Mouse (Mus musculus): ENCODE measurements around the gene Ttf1. TPM values are rescaled to one million over a fixed set of nuclear protein-coding genes. Genes with fewer than 3 reads are reported as not detected.
A peak's percentile ranks its signal among the peaks of the same experiment; 100 is the strongest.
"Not testable (repeated sequence)": the region's sequence is repeated elsewhere in the genome, so short reads cannot be mapped to it uniquely, and the experiment has no call there.

Gene Ttf1
- polyA plus RNA-seq, 1 experiment, result 18.1 TPM

DNA sequence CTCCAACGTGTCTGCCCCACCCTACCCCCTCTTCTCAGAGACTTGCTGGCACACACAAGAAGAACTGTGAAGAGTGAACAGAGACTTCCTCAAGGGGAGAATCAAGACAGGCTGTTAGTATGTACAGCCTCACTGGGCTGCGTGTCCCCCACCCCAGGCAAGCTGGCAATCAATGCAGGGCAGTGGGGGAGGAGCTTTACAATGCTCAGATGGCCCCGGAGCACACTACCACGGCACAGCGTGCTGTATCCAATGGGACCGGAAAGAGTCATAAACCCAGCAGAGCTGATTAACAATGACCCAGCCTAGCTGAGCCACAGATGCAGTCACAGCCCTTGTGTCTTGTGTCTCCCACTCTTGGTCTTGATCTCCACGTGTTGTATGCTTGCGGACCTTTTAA is 38.7 kb downstream of the Ttf1 start:
- TF ChIP-seq CTCF (IDR thresholded peaks at IDR 0.05; ENCODE audit: control insufficient read depth, insufficient read depth, low read length) (no peak), POLR2A (IDR thresholded peaks at IDR 0.05; ENCODE audit: borderline replicate concordance, control insufficient read depth, low read depth, low read length) (no peak)
- WGBS, result 71% methylated on average over 8 of the region's 8 CpGs
- no peaks in the 10 kb centered on the region for H3K4me1 ChIP-seq (ENCODE audit: control insufficient read depth, insufficient read depth, low read length)
- no peak overlapping the region for H3K4me3 ChIP-seq (replicated peaks; ENCODE audit: control insufficient read depth, low read depth, low read length)
- no peak overlapping the region for H3K27ac ChIP-seq (ENCODE audit: control insufficient read depth, insufficient read depth, low read depth, low read length, poor library complexity)

DNA sequence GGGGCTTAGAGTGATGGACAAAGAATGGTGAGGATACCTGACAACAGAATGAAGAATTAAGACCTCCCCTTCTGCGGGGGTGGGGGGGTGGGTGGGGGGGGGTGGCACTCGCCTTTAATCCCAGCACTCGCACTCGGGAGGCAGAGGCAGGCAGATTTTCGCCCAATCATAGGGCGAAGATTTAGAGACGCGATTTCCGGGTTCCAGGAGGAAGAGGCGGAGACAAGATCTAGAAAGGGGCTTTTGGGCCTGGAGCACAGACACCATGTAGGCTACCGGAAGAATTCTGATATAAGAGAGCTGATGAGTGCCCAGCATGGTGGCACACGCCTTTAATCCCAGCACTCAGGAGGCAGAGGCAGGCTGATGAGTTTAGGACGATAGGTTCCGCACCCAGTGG is 39.6 kb downstream of the Ttf1 start:
- no peak for TF ChIP-seq POLR2A (IDR thresholded peaks at IDR 0.05; ENCODE audit: borderline replicate concordance, control insufficient read depth, low read depth, low read length)
- TF ChIP-seq CTCF (IDR thresholded peaks at IDR 0.05; ENCODE audit: control insufficient read depth, insufficient read depth, low read length), result no peak
- no peak overlapping the region for H3K27ac ChIP-seq (ENCODE audit: control insufficient read depth, insufficient read depth, low read depth, low read length, poor library complexity)
- no peak overlapping the region for H3K4me3 ChIP-seq (replicated peaks; ENCODE audit: control insufficient read depth, low read depth, low read length)
- no peaks in the 10 kb centered on the region for H3K4me1 ChIP-seq (ENCODE audit: control insufficient read depth, insufficient read depth, low read length)
- 86% methylated on average over 14 of the region's 14 CpGs for WGBS

DNA sequence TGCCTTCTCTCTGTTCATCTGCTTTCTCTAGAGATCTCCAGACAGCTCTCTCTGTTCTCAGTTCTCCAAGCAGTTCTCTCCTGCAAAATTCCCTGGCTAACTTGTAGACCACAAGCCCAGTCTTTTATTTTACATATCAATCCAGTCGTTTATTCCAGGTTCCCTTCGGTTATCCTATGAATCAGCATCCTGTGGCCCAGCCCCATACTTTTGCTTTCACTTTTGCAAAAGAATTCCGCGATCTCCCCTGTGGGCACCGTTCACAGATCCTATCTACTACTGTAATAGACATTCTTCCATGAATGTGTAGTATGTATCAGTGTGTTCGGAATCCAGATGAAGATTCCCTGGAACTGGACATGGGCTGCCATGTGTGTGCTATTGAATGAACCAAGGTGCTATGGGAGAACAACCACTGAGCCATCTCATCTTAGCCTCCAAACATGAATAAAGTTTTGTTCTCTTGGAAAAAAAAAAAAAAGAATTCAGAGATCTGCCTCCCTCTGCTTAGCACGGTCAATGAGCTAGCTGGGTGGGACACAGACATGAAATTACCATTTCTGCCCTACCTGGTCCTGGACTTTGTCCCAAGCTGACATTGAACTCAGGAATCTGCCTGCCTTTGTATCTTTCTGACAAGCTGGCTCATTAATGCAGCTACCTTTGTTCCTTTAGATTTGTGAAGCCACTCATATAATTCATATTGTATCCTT is 40.9 kb downstream of the Ttf1 start:
- Histone ChIP-seq H3K27ac (ENCODE audit: control insufficient read depth, insufficient read depth, low read depth, low read length, poor library complexity) (peak overlapping the region; percentile 20; the same call in 1 of the 2 replicates), H3K4me3 (replicated peaks; ENCODE audit: control insufficient read depth, low read depth, low read length) (peak overlapping the region; percentile 57), H3K4me1 (ENCODE audit: control insufficient read depth, insufficient read depth, low read length) (no peaks in the 10 kb centered on the region)
- TF ChIP-seq CTCF (IDR thresholded peaks at IDR 0.05; ENCODE audit: control insufficient read depth, insufficient read depth, low read length) (no peak), POLR2A (IDR thresholded peaks at IDR 0.05; ENCODE audit: borderline replicate concordance, control insufficient read depth, low read depth, low read length) (no peak)
- 27% methylated on average over 7 of the region's 7 CpGs for WGBS

DNA sequence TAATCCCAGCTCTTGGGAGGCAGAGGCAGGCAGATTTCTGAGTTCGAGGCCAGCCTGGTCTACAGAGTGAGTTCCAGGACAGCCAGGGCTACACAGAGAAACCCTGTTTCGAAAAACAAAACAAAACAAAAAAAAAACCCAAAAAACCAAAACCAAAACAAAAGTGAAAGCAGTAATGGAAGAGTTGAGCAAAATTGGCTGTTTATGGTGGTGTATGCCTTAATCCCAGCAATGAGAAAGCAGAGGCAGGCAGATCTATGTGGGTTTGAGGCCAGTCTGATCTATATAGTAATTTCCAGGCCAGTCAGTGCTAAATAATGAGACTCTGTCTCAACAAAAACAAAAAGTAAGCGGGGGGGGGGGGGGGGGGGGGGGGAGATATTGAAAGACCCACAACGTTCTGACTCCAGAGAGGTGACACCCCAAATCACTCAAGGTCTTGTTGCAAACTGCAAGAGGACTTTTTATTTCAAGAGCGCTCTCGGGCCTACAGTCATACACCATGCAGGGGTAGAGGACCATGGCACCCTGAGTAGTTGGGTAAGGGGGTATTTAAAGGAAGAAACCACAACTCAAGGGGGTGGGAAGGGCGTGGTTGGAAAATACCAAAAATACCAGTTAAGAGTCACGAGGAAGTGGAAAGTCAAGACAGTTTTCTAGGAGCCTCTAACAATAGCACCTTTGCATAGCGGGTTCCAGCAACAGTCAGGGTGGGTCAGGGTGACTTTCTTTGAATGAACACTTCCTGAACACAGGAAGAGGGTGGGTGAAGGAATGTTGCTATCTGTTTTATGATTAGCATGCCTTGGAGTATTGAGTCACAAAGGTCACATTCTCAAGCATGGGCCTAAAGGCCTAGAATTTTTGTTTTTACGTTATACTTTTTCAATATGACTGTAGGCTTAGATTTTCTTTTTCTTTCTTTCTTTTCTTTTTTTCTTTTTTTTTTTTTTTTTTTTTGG is 42.6 kb downstream of the Ttf1 start:
- H3K27ac ChIP-seq (ENCODE audit: control insufficient read depth, insufficient read depth, low read depth, low read length, poor library complexity); H3K4me1 ChIP-seq (ENCODE audit: control insufficient read depth, insufficient read depth, low read length); H3K4me3 ChIP-seq (replicated peaks; ENCODE audit: control insufficient read depth, low read depth, low read length): not testable (repeated sequence)
- WGBS, result 69% methylated on average over 10 of the region's 10 CpGs

DNA sequence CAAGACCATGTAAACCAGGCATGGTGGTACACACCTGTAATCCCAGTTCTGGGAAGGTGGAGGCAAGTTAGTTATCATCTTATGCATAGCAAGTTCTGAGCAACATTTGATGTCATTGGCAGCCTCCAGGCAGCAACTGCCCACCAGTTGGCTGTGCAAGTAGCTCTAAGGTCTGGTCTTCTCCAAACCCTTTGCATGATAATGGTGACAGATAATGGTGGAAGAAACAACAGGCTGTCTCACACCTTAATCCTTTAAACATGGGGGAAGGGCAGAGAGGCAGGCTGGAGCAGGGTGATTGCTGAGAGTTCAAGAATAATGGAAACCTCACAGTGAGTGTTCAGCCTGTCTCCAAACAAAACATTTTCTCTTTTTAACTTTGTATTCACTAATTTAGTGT is 60.9 kb downstream of the Ttf1 start:
- Histone ChIP-seq H3K4me1 (ENCODE audit: control insufficient read depth, insufficient read depth, low read length) (peaks cover 2% of the 10 kb centered on the region), H3K4me3 (replicated peaks; ENCODE audit: control insufficient read depth, low read depth, low read length) (no peak overlapping the region), H3K27ac (ENCODE audit: control insufficient read depth, insufficient read depth, low read depth, low read length, poor library complexity) (no peak overlapping the region)
- TF ChIP-seq CTCF (IDR thresholded peaks at IDR 0.05; ENCODE audit: control insufficient read depth, insufficient read depth, low read length) (no peak), POLR2A (IDR thresholded peaks at IDR 0.05; ENCODE audit: borderline replicate concordance, control insufficient read depth, low read depth, low read length) (no peak)

DNA sequence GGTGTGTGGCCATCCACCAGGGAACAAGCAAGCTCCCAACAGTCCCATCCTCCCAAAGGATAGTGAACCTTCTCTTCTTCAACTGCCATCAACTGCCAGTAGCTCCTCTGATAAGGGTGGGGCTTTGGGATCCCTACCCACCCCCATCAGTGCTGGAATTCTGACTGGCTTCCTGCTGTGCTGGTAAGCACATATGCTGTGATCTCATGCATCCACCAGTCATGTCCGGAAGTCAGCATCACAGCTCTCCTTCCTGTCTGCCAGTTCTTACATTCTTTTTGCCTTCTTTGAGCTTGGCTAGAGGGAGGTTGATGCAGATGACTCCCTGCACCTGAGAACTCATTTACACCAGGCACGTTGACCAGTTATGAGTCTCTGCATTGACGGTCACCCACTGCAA is 62.4 kb downstream of the Ttf1 start:
- WGBS, result 50% methylated on average over 3 of the region's 3 CpGs
- TF ChIP-seq CTCF (IDR thresholded peaks at IDR 0.05; ENCODE audit: control insufficient read depth, insufficient read depth, low read length) (no peak), POLR2A (IDR thresholded peaks at IDR 0.05; ENCODE audit: borderline replicate concordance, control insufficient read depth, low read depth, low read length) (no peak)
- H3K27ac ChIP-seq (ENCODE audit: control insufficient read depth, insufficient read depth, low read depth, low read length, poor library complexity), result peak overlapping the region; percentile 51; the same call in 1 of the 2 replicates

DNA sequence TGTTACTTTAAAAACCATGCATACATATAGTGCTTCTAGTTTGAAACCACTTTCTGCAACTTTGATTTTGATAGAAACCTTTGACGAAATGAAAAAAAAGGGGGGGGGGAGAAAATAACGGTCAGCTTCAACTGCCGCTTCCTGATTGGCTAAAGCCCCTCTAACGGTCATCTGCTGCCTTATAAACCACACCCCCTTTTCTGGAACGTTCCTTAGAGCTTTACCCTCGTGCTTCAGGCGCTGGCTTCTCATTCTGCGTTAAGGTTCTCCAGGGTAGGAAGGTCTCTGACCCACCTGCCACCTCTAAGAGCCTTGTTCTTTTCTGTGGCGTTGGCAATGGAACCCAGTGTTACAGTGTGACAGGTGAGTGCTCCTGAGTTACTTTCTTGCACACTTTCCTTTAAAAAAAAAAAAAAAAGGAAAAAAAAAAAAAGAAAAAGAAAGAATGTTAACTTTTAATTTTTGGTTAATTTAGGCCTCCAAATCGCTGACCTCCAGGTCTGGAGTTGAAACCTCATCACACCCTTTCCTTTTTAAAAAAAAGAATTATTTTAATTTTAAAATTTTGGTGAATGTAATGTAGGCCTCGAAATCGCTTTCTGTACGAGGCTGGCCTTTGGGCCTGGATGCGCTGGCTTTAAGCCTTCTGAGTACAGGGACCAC is 64.0 kb downstream of the Ttf1 start, which contains the start of gene Setx:
Gene Setx, plus strand, starts transcription at position 275 of the 663 bp plus-strand sequence.
- 59% methylated on average over 14 of the region's 14 CpGs for WGBS
- TF ChIP-seq CTCF (IDR thresholded peaks at IDR 0.05; ENCODE audit: control insufficient read depth, insufficient read depth, low read length) (no peak), POLR2A (IDR thresholded peaks at IDR 0.05; ENCODE audit: borderline replicate concordance, control insufficient read depth, low read depth, low read length) (no peak)
- peaks cover 2% of the 10 kb centered on the region for H3K4me1 ChIP-seq (ENCODE audit: control insufficient read depth, insufficient read depth, low read length)
- H3K27ac ChIP-seq (ENCODE audit: control insufficient read depth, insufficient read depth, low read depth, low read length, poor library complexity), result peak within 1 kb of the TSS; percentile 98
- H3K4me3 ChIP-seq (replicated peaks; ENCODE audit: control insufficient read depth, low read depth, low read length), result peak within 1 kb of the TSS; percentile 82

More for the DNA sequence above, 62.4 kb downstream of the Ttf1 start:
- Histone ChIP-seq H3K4me1 (ENCODE audit: control insufficient read depth, insufficient read depth, low read length) (peaks cover 2% of the 10 kb centered on the region), H3K4me3 (replicated peaks; ENCODE audit: control insufficient read depth, low read depth, low read length) (no peak overlapping the region)

DNA sequence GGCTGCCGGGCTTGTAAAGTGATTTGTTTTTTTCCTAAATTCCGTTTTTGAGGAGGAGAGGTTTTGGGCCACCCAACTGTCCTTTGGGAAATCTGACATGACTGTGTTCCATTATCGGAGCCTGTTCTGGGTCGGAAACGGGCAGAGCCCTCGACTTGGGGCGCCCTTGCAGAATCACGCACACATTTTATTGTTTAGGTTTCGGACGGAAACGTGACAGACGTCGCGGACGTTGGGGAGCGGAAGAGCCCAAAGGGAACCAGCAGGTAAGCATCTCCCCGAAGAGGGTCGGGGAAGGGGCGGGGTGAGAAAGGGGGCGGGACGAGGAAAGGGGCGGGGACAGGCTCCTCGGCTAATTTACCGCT is 64.5 kb downstream of the Ttf1 start:
- 0% methylated on average over 23 of the region's 24 CpGs for whole genome bisulfite sequencing
- Histone ChIP-seq H3K4me3 (replicated peaks; ENCODE audit: control insufficient read depth, low read depth, low read length) (peak overlapping the region; percentile 82), H3K27ac (ENCODE audit: control insufficient read depth, insufficient read depth, low read depth, low read length, poor library complexity) (peak overlapping the region; percentile 73), H3K4me1 (ENCODE audit: control insufficient read depth, insufficient read depth, low read length) (peaks cover 2% of the 10 kb centered on the region)
- TF ChIP-seq CTCF (IDR thresholded peaks at IDR 0.05; ENCODE audit: control insufficient read depth, insufficient read depth, low read length) (no peak), POLR2A (IDR thresholded peaks at IDR 0.05; ENCODE audit: borderline replicate concordance, control insufficient read depth, low read depth, low read length) (0 out of 2 replicates have a peak, but pooled peaks have one; percentile 42)
